Mouse (Mus musculus): ENCODE results near the gene Pip5kl1.
A peak's percentile ranks its signal among the peaks of the same experiment; 100 is the strongest.

The Pip5kl1 gene

DNA sequence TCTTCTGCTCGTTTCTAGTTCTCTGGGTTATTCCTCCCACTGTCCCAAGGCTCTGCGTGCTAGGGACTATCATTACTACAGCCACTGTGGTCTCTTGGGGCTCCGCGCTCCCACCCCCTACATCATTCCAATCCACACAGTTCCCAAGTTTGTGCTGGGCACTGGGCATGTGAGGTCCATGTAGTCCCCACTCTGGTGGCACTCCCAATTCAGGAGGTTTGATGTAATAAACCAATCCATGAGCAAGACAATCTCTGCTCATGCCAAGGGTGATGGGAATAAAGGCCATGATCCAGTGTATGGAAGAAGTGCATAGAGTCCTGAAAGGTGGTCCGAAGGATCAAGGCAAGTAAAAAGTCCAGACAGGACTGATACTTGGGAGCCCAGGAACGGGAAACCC is at the start of gene Pip5kl1:
Pip5kl1 (plus strand) TSS at position 301 of the 400 bp plus-strand sequence.
- DNase-seq (ENCODE audit: low spot score): no peak

DNA sequence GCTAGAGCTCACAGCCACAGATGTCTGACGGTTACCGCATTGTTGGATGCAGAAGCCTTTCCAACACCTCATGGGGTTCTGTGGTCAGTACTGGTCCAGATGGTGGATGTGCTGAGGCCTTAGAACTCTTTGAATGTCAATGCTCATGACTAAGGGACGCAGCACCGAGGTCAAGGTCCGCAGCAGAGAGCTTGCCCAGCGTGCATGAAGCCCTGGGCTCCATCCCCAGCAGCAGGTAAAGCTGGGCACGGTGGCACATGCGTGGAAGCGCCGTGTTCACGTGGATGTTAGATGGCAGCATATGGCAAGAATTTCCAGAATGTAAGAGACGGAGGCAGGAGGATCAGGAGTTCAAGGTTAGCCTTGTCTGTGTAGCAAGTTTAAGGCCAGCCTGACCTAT is 48.8 kb upstream of the Pip5kl1 start:
- no peak for DNase-seq (ENCODE audit: low spot score)

DNA sequence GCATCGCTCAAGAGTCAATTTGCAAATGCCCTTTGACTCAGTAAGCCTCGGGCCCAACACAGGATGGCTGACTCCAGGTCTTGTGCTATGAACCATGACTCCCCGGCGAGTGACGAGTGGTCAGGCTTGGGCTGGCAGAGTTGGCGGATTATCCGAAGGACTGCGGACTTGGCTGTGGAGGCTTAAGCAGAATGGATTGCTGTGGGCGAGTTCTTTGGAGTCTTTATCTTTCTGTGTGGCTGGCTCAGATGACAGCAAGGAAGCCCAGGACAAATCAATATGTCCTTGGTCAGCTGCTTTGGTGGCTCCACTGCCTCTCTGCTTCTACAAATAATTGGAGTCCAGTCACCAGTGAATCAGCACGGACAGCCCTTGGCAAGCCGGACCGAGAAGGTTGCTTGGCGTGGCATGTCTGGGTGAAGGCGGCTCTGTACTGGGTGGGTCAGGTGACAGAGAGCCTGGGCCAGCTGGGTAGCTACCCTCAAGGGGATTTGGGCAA is 47.1 kb upstream of the Pip5kl1 start:
- DNase-seq (ENCODE audit: low spot score): no peak

- no peak for DNase-seq (ENCODE audit: low spot score)
Measured at GRCm38 (mm10) chr2:32528326-32528725, 46.3 kb upstream of the Pip5kl1 start.

DNA sequence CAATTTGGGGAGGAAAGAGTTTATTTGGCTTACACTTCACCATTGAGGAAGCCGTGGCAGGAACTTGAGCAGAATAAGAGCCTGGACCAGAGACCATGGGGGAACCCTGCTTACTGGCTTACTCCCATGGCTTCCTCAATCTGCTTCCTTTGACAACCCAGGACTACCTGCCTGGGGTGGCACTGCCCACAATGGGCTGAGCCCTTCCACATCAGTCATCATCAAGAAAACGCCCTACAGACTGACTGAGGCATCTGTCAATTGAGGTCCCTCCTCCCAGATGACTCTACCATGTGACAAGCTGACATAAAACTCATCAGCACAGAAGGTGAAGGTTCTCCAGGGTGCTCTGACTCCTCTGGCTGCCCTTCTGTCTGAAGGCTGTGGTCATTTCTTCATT is 44.1 kb upstream of the Pip5kl1 start:
- no peak for DNase-seq (ENCODE audit: low spot score)

DNA sequence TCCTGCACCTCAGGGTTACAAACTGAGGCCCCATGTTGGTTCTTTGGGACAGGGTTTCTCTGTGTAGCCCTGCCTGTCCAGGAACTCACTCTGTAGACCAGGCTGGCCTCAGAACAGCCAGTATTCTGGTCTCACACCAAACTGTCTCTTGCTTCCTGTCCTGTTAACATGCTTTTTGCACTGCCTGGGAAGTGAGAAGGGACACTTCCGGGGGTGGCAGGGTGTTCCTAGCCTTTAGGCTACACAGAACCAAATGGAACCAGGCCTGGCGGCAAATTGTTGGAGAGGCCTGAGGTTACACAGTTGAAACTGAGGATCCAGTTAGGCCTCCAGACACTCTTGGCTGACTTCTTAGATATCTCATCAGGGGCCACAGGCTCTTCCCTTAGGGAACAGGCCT is 41.4 kb upstream of the Pip5kl1 start:
- DNase-seq (ENCODE audit: low spot score): no peak

- DNase-seq (ENCODE audit: low spot score): peak; percentile 61
Measured at GRCm38 (mm10) chr2:32534061-32534732, 40.4 kb upstream of the Pip5kl1 start.

DNA sequence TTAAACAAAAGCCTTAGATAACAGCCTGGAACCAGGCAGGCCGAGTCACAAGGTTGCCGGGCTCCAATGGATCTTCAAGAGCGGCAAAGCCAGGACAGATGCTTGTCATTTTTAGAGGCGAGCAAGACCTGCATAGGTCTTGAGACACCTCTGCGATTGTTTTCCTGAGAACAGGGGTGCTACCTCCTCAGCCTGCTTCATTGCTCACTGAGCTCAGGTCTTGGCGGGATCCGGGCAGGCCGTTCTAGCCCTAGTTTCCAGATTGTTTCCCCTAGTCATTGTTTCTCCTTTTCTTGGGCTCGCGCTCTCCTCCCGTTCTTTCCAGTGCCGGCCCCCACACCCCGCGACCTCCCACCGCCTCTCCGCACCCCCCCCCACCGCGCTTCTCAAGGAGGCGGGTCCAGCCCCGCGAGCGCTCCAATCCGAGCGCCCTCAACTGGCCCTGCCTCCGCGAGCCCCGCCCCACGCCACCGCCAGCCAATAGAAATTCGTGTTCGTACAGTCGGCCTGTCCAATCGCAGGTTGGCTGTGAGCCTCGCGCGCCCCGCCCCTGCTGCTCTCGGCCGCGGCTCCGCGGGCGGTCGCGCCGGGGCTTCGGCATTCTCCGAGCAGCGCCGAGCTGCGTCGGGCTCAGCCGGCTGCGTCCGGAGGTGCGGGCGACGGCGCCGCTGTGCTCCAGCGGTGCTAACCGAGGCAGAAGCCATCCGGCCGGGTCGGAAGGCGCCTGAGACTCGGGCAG is 39.7 kb upstream of the Pip5kl1 start, which contains the start of gene Fam102a:
Fam102a (plus strand) TSS at position 600 of the 739 bp plus-strand sequence.
- DNase-seq (ENCODE audit: low spot score): peak; percentile 98

DNA sequence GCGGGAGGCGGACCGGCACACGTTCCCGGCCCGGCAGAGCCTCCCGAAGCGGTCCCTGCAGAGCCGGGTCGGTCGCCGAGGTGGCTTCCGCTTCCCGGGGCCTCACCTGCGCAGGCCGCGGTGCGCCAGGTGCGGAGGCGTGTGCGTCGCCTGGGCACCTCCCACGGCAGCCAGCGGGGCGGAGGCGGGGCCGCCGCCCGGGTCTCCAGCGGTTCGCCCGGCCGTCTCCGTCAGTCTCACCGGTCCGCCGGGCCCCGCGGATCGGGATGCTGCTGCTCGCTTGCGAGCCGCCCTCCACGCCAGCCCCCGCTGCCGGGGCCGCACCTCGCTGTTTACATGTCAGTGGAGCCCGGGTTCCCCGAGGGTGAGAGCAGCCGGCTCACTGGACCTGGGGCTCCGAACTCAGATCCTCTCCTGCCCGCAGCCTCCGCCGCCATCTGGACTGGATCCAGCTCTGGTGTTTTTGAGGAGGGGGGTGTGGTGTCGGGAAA is 39.1 kb upstream of the Pip5kl1 start:
- peak; percentile 61 for DNase-seq (ENCODE audit: low spot score)

GRCm38 (mm10) chr2:32536086-32536633 is 38.4 kb upstream of the Pip5kl1 start:
- DNase-seq (ENCODE audit: low spot score): peak; percentile 17

- DNase-seq (ENCODE audit: low spot score): peak; percentile 14
Measured at GRCm38 (mm10) chr2:32536634-32537359, 37.8 kb upstream of the Pip5kl1 start.

GRCm38 (mm10) chr2:32537360-32537905 is 37.2 kb upstream of the Pip5kl1 start:
- DNase-seq (ENCODE audit: low spot score): no peak

DNA sequence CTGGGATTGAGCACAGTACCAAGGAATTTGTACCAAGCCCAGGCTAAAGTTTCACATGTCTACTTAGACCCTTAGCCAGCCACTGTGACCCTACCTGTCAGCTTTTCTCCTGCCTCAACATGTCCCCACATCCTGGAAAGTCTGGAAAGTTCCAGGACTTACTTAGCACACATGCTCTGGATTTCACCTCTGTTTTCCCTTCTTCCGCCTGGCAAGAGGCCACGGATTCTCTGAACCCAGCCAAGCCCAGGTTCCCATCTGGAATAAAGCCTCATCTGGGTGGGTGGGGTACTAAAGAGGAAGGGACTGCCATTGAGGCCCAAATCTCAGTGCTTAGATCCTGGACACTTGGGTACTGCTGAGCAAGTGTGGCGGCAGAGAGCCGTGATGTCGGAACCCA is 36.7 kb upstream of the Pip5kl1 start:
- DNase-seq (ENCODE audit: low spot score): no peak

DNA sequence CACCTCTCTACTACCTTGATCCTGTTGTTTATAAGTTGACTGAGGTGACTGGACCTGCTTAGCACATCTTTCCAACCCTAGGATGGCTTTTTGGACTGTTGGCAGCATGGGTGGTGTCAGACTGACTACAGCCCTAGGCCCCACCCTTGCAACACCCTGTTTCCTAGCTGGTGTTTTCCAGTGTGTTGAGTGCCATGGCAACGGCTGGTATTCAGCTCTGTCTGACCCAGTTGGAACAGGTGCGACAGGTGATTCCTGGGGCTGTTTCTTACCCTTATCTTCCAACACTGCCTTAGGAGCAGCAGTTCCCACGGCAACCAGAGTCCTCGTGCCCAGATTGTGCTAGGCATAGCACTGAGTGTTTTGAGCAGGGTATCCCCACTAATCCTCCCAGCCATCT is 36.1 kb upstream of the Pip5kl1 start:
- DNase-seq (ENCODE audit: low spot score): no peak

DNA sequence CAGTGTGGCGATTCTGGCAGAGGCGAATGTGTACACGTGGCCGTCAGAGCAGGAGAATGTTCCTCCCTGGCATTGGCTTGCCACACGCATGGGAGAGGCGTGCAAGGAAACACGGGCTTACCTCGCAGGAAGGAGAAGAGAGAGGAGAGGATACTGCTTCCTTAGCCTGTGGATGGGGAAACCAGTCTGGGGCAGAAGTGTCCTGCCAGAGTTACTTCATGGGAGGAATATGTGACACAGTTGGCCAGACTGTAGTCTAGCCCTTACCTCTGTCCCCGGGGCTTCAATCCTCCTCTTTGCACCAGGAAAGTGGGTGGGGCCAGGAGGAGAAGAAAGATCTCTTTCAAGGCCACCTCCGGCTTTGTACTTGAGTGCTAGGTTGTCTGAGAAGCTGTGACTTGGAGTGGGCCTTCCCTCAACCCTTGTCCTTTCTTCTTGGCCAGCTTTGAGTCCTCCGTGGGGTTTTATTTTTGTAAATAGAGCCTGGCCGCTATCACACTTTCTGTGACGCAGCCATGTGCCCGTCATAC is 35.1 kb upstream of the Pip5kl1 start:
- no peak for DNase-seq (ENCODE audit: low spot score)

DNA sequence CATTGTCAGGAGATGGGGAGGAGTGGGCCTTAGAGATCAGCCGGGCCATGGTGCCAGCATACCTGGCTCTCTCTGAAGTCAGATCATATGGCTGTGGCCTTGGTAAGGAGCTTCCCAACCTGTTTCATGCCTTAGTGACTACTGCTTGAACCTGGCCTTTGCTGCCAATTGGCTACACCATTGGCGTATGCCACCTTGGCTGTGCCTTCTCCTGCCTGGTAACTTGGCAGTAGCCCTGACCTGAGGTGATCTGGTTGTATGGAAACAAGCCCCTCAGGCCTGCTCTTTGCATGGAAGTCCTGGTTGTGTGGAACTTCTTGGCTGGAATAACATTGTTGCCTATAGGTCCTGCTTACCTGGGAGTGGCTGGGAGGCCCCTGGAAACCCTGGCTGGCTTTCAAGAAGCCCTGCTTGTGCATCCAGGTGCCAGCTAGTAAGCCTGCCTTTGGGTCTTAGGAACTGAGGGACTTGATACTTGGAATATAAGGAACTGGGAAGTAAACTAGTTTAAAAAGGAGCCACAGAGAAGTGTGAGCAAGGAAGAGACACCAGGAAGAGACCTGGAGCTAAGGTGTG is 33.2 kb upstream of the Pip5kl1 start:
- no peak for DNase-seq (ENCODE audit: low spot score)

DNA sequence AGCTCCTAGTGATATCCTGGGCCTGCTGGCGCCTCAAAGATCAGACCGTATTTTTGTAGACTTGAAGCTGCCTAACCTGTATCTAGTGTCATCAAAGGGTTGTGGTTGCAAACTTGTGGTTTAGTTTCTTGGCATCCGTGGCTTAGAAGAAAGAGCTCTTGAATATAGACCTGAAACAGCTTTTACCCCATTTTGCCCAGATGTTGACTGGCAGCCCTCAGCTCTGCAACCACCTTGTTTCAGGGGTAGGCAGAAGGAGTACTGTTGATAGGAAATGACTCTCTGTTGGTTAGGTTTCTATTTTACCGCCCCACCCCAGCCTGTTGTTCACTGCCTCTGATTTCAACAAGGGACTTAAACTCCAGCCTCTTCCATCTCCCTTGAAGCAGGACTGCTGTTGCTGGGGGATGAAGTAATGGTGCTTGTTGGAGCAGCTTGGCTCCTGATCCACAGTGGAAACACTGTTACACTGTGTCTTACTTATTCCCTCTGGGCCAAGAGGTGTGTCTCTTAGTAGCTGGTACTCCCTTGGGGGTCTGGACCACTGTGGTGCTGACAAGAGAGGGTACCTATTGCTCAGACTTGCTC is 32.5 kb upstream of the Pip5kl1 start:
- DNase-seq (ENCODE audit: low spot score): no peak

- DNase-seq (ENCODE audit: low spot score): no peak
Measured at GRCm38 (mm10) chr2:32543031-32543449, 31.6 kb upstream of the Pip5kl1 start.

DNA sequence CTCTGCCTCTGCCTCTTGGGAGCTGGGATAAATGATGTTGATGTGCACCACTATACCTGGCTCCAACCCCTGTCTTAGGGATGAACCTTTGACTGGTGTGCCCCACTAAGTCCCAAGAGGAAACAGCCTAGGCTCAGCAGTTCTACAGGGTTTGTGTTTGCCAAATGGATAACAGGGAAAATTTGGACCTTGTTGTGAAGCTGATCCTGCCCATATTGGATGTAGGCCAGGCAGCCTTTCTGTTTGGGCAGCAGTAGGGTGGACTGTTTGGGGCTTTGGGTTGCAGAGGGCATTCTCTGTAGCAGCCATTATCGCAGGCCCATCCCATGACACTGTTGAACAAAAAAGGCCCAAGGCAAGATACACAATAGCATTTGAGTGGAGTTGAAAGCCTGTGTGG is 27.6 kb upstream of the Pip5kl1 start:
- DNase-seq (ENCODE audit: low spot score): no peak

- DNase-seq (ENCODE audit: low spot score): no peak
Measured at GRCm38 (mm10) chr2:32547380-32547779, 27.2 kb upstream of the Pip5kl1 start.

Data from MN1 (cell line).